Mouse (Mus musculus): Measurements from ENCODE around the gene Oasl2.

The Oasl2 gene

GRCm38 (mm10) chr5:114942074-114942765 is 45.5 kb downstream of the Oasl2 start, which contains the start of gene 2210016L21Rik:
Gene 2210016L21Rik (plus strand): TSS chr5:114942158.
- no peak for TF ChIP-seq GATA4 (IDR thresholded peaks at IDR 0.05; ENCODE audit: insufficient replicate concordance, low read length)

GRCm38 (mm10) chr5:114942766-114943130 is 46.0 kb downstream of the Oasl2 start:
- no peak for TF ChIP-seq GATA4 (IDR thresholded peaks at IDR 0.05; ENCODE audit: insufficient replicate concordance, low read length)

- TF ChIP-seq GATA4 (IDR thresholded peaks at IDR 0.05; ENCODE audit: insufficient replicate concordance, low read length): no peak
Observed at GRCm38 (mm10) chr5:114945072-114945471, 48.3 kb downstream of the Oasl2 start.

GRCm38 (mm10) chr5:114948891-114949290 is 52.2 kb downstream of the Oasl2 start:
- no peak for TF ChIP-seq GATA4 (IDR thresholded peaks at IDR 0.05; ENCODE audit: insufficient replicate concordance, low read length)

- no peak for TF ChIP-seq GATA4 (IDR thresholded peaks at IDR 0.05; ENCODE audit: insufficient replicate concordance, low read length)
Observed at GRCm38 (mm10) chr5:114949316-114949715, 52.6 kb downstream of the Oasl2 start.

- no peak for TF ChIP-seq GATA4 (IDR thresholded peaks at IDR 0.05; ENCODE audit: insufficient replicate concordance, low read length)
Observed at GRCm38 (mm10) chr5:114949812-114950211, 53.1 kb downstream of the Oasl2 start.

- TF ChIP-seq GATA4 (IDR thresholded peaks at IDR 0.05; ENCODE audit: insufficient replicate concordance, low read length): no peak
Observed at GRCm38 (mm10) chr5:114950669-114951068, 53.9 kb downstream of the Oasl2 start.

GRCm38 (mm10) chr5:114951279-114951880 is 54.6 kb downstream of the Oasl2 start:
- TF ChIP-seq GATA4 (IDR thresholded peaks at IDR 0.05; ENCODE audit: insufficient replicate concordance, low read length): peak; percentile 73; the same call in 1 of the 2 replicates

GRCm38 (mm10) chr5:114953326-114953725 is 56.6 kb downstream of the Oasl2 start:
- no peak for TF ChIP-seq GATA4 (IDR thresholded peaks at IDR 0.05; ENCODE audit: insufficient replicate concordance, low read length)

GRCm38 (mm10) chr5:114958069-114958468 is 61.3 kb downstream of the Oasl2 start:
- TF ChIP-seq GATA4 (IDR thresholded peaks at IDR 0.05; ENCODE audit: insufficient replicate concordance, low read length): no peak
